Mouse (Mus musculus) kidney, adult 2 months (tissue): Measurements from ENCODE around the gene Stx17.

ENCODE experiments used
- CTCF ChIP-seq: fragments of 200-500 bp; conservative IDR thresholded peaks from 2 replicates; pipeline ENCODE4 v1.5.1; 2011; ENCODE audit warnings: low read depth, mild to moderate bottlenecking, control low read depth, low read length, moderate library complexity, mixed read lengths; ENCODE audit not compliant: insufficient read depth, insufficient read length
- POLR2A ChIP-seq: fragments of 200-500 bp; IDR thresholded peaks from one replicate; pipeline ENCODE4 v1.6.1; 2011; ENCODE audit warnings: low read depth, low read length, control low read depth

DNA sequence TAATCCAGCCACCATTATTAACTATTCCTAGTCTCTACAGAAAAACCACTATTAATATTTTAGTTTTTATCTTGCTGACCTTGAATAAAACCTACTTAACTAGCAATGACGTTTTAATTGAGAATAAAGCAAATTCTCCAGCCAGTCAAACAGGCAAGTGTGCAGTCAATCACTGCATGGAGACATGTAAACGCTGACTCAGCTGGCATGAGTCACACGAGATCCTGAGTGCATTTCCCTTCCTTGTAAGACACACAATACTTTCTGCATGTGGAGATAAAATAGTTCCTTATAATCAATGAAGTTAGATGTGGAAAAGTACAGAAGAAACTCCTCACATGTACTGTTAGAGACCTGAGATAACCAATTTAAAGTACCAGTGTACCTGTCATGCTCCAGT is 100.9 kb downstream of the Stx17 start:
- TF ChIP-seq POLR2A (no peak), CTCF (no peak)
